Mouse (Mus musculus): Measurements from ENCODE around the gene Sf3a3. TPM values are rescaled to one million over a fixed set of nuclear protein-coding genes. Genes with fewer than 3 reads are reported as not detected.
A peak's percentile ranks its signal among the peaks of the same experiment; 100 is the strongest.

Sf3a3 gene
- polyA plus RNA-seq, 1 experiment, result 24.2 TPM

GRCm38 (mm10) chr4:124674334-124675032 lies 40.1 kb upstream of the Sf3a3 start:
- Histone ChIP-seq H3K36me3 (ENCODE audit: control insufficient read depth, insufficient read depth, low read length) (no peaks in the 10 kb centered on the region), H3K4me3 (ENCODE audit: control insufficient read depth, low read depth, low read length) (no peak overlapping the region), H3K27ac (ENCODE audit: control insufficient read depth, insufficient read depth, low read depth, low read length) (no peak overlapping the region), H3K4me1 (ENCODE audit: control insufficient read depth, insufficient read depth, low read length) (peaks cover 16% of the 10 kb centered on the region), H3K27me3 (ENCODE audit: control insufficient read depth, insufficient read depth, low read length) (no peaks in the 10 kb centered on the region)
- TF ChIP-seq CTCF (IDR thresholded peaks at IDR 0.05; ENCODE audit: control insufficient read depth, insufficient read depth, insufficient replicate concordance, low read depth, low read length), result no peak
- TF ChIP-seq POLR2A (IDR thresholded peaks at IDR 0.05; ENCODE audit: control insufficient read depth, low read depth, low read length), result no peak

- Histone ChIP-seq H3K27ac (ENCODE audit: control insufficient read depth, insufficient read depth, low read depth, low read length) (no peak overlapping the region), H3K27me3 (ENCODE audit: control insufficient read depth, insufficient read depth, low read length) (no peaks in the 10 kb centered on the region), H3K36me3 (ENCODE audit: control insufficient read depth, insufficient read depth, low read length) (no peaks in the 10 kb centered on the region), H3K4me1 (ENCODE audit: control insufficient read depth, insufficient read depth, low read length) (peaks cover 16% of the 10 kb centered on the region), H3K4me3 (ENCODE audit: control insufficient read depth, low read depth, low read length) (no peak overlapping the region)
- TF ChIP-seq CTCF (IDR thresholded peaks at IDR 0.05; ENCODE audit: control insufficient read depth, insufficient read depth, insufficient replicate concordance, low read depth, low read length) (peak; percentile 60; the same call in 1 of the 2 replicates), POLR2A (IDR thresholded peaks at IDR 0.05; ENCODE audit: control insufficient read depth, low read depth, low read length) (no peak)
These were observed 39.5 kb upstream of the Sf3a3 start for GRCm38 (mm10) chr4:124675037-124675436.

DNA sequence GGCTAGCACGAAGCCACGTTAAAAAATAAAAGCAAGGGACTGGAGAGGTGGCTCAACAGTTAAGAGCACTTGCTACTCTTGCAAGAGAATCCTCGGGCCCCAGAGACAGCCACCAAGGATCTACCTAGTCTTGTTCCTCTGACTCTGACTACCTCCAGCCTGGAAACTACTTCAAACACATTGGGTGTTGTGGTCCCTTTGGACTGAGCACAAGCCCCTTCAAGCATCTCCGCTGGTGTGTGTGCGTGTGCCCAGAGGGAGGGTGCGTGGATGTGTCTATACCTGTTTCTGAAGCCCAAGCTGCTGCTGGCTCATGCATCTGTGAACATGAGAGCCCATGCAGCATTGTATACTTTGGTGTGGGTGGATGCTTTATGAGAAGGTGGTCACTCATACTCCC lies 38.6 kb upstream of the Sf3a3 start:
- Histone ChIP-seq H3K27me3 (ENCODE audit: control insufficient read depth, insufficient read depth, low read length) (no peaks in the 10 kb centered on the region), H3K4me1 (ENCODE audit: control insufficient read depth, insufficient read depth, low read length) (peaks cover 16% of the 10 kb centered on the region), H3K36me3 (ENCODE audit: control insufficient read depth, insufficient read depth, low read length) (no peaks in the 10 kb centered on the region), H3K27ac (ENCODE audit: control insufficient read depth, insufficient read depth, low read depth, low read length) (no peak overlapping the region), H3K4me3 (ENCODE audit: control insufficient read depth, low read depth, low read length) (no peak overlapping the region)
- TF ChIP-seq POLR2A (IDR thresholded peaks at IDR 0.05; ENCODE audit: control insufficient read depth, low read depth, low read length), result no peak
- TF ChIP-seq CTCF (IDR thresholded peaks at IDR 0.05; ENCODE audit: control insufficient read depth, insufficient read depth, insufficient replicate concordance, low read depth, low read length), result no peak

DNA sequence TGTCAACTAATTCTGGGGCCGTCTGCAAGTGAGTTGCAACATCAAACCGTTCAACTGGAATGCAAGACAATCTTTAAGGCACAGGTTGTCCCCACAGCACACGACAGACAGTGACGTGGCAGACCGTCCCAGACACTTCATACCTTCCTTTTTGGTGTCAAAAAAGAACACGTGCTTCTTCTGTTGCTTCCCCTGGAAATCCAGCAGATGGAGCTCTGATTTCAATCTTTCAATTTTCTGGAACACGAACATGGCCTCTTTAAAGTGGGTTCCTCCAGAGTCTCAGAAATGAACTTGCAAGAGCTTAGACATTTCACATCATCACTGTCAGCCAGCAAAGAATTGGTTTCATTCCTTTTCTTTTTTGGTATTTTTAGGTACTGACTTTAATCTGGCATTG lies 32.3 kb upstream of the Sf3a3 start:
- no peak overlapping the region for H3K4me3 ChIP-seq (ENCODE audit: control insufficient read depth, low read depth, low read length)
- no peaks in the 10 kb centered on the region for H3K4me1 ChIP-seq (ENCODE audit: control insufficient read depth, insufficient read depth, low read length)
- H3K27ac ChIP-seq (ENCODE audit: control insufficient read depth, insufficient read depth, low read depth, low read length), result no peak overlapping the region
- no peaks in the 10 kb centered on the region for H3K27me3 ChIP-seq (ENCODE audit: control insufficient read depth, insufficient read depth, low read length)
- H3K36me3 ChIP-seq (ENCODE audit: control insufficient read depth, insufficient read depth, low read length), result peaks cover 2% of the 10 kb centered on the region; the same call in 1 of the 2 replicates
- no peak for TF ChIP-seq CTCF (IDR thresholded peaks at IDR 0.05; ENCODE audit: control insufficient read depth, insufficient read depth, insufficient replicate concordance, low read depth, low read length)
- TF ChIP-seq POLR2A (IDR thresholded peaks at IDR 0.05; ENCODE audit: control insufficient read depth, low read depth, low read length), result no peak

- H3K27me3 ChIP-seq (ENCODE audit: control insufficient read depth, insufficient read depth, low read length), result no peaks in the 10 kb centered on the region
- H3K4me3 ChIP-seq (ENCODE audit: control insufficient read depth, low read depth, low read length), result no peak overlapping the region
- TF ChIP-seq CTCF (IDR thresholded peaks at IDR 0.05; ENCODE audit: control insufficient read depth, insufficient read depth, insufficient replicate concordance, low read depth, low read length), result no peak
- no peak for TF ChIP-seq POLR2A (IDR thresholded peaks at IDR 0.05; ENCODE audit: control insufficient read depth, low read depth, low read length)
- no peak overlapping the region for H3K27ac ChIP-seq (ENCODE audit: control insufficient read depth, insufficient read depth, low read depth, low read length)
- no peaks in the 10 kb centered on the region for H3K4me1 ChIP-seq (ENCODE audit: control insufficient read depth, insufficient read depth, low read length)
- peaks cover 2% of the 10 kb centered on the region; the same call in 1 of the 2 replicates for H3K36me3 ChIP-seq (ENCODE audit: control insufficient read depth, insufficient read depth, low read length)
These were observed 31.1 kb upstream of the Sf3a3 start for GRCm38 (mm10) chr4:124683474-124683873.

- peaks cover 2% of the 10 kb centered on the region; the same call in 1 of the 2 replicates for H3K36me3 ChIP-seq (ENCODE audit: control insufficient read depth, insufficient read depth, low read length)
- TF ChIP-seq CTCF (IDR thresholded peaks at IDR 0.05; ENCODE audit: control insufficient read depth, insufficient read depth, insufficient replicate concordance, low read depth, low read length), result no peak
- no peak for TF ChIP-seq POLR2A (IDR thresholded peaks at IDR 0.05; ENCODE audit: control insufficient read depth, low read depth, low read length)
- H3K4me3 ChIP-seq (ENCODE audit: control insufficient read depth, low read depth, low read length), result no peak overlapping the region
- no peaks in the 10 kb centered on the region for H3K4me1 ChIP-seq (ENCODE audit: control insufficient read depth, insufficient read depth, low read length)
- no peak overlapping the region for H3K27ac ChIP-seq (ENCODE audit: control insufficient read depth, insufficient read depth, low read depth, low read length)
- no peaks in the 10 kb centered on the region for H3K27me3 ChIP-seq (ENCODE audit: control insufficient read depth, insufficient read depth, low read length)
These were observed 29.6 kb upstream of the Sf3a3 start for GRCm38 (mm10) chr4:124685004-124685403.

DNA sequence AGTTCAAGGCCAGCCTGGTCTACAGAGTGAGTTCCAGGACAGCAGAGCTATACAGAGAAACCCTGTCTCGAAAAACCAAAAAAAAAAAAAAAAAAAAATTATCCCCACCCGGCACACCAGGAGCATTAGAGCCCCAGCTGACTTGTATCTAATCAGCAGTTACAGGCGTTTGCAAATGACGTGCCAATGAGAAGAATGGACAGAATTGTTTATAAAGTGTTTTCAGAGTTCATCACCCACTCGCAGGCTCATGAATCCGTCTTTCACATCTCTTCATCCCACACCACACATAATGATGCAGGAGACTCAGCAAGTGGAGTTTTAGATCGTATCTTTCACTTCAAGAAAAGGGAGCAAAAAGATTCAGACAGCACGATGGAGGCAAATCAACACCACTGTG lies 29.1 kb upstream of the Sf3a3 start:
- H3K27me3 ChIP-seq (ENCODE audit: control insufficient read depth, insufficient read depth, low read length), result no peaks in the 10 kb centered on the region
- H3K4me1 ChIP-seq (ENCODE audit: control insufficient read depth, insufficient read depth, low read length), result no peaks in the 10 kb centered on the region
- H3K36me3 ChIP-seq (ENCODE audit: control insufficient read depth, insufficient read depth, low read length), result peaks cover 2% of the 10 kb centered on the region; the same call in 1 of the 2 replicates
- no peak overlapping the region for H3K4me3 ChIP-seq (ENCODE audit: control insufficient read depth, low read depth, low read length)
- TF ChIP-seq CTCF (IDR thresholded peaks at IDR 0.05; ENCODE audit: control insufficient read depth, insufficient read depth, insufficient replicate concordance, low read depth, low read length) (no peak), POLR2A (IDR thresholded peaks at IDR 0.05; ENCODE audit: control insufficient read depth, low read depth, low read length) (no peak)
- H3K27ac ChIP-seq (ENCODE audit: control insufficient read depth, insufficient read depth, low read depth, low read length), result no peak overlapping the region

Measured in testis, adult 2 months (tissue).